Mouse (Mus musculus) left cerebral cortex, postnatal 25 days (tissue): ENCODE results near the gene 2310022A10Rik. TPM values are rescaled to one million over a fixed set of nuclear protein-coding genes. Genes with fewer than 3 reads are reported as not detected.
A peak's percentile ranks its signal among the peaks of the same experiment; 100 is the strongest.
"Not testable (repeated sequence)": the region's sequence is repeated elsewhere in the genome, so short reads cannot be mapped to it uniquely, and the experiment has no call there.

Source experiments
- DNase-seq, 2 experiments: peaks; one replicate each; pipeline ENCODE4 v3.0.0; 2022; ENCODE audit warnings: low spot score in 2 of 2, mixed read lengths in 1 of 2
- intact Hi-C: fragments of 180-260 bp; cut with DNase I; formaldehyde crosslinking; loops from one replicate; pipeline ENCODE4 v1.15.1; 2025
- total RNA-seq, 2 experiments: library from RNA; stranded (reverse); gene quantifications; 2 replicates each; pipeline ENCODE4 v1.2.3; 2021

2310022A10Rik gene
- total RNA-seq, 2 experiments from 2014 or later = 26.4 to 27.8 TPM

- intact Hi-C loops = loop anchor here (2.0 kb wide), 1 partner anchor 14 kb away; no protein-coding TSS in a partner anchor
Observed at GRCm38 (mm10) chr7:27606481-27607254, 53.6 kb downstream of the 2310022A10Rik start.

GRCm38 (mm10) chr7:27607580-27607979, 54.5 kb downstream of the 2310022A10Rik start:
- DNase-seq = peak in 1 of 2 experiments; percentile 63
- intact Hi-C loops = loop anchor here (2.0 kb wide), 1 partner anchor 13 kb away; no protein-coding TSS in a partner anchor

More at GRCm38 (mm10) chr7:27606481-27607254, 53.6 kb downstream of the 2310022A10Rik start:
- no peak for DNase-seq

- intact Hi-C loops = no loop called here
- no peak for DNase-seq
Observed at GRCm38 (mm10) chr7:27608130-27608529, 55.1 kb downstream of the 2310022A10Rik start.

GRCm38 (mm10) chr7:27609285-27609684, 56.3 kb downstream of the 2310022A10Rik start:
- intact Hi-C loops = no loop called here
- no peak for DNase-seq

- no peak for DNase-seq
- intact Hi-C loops = no loop called here
Observed at GRCm38 (mm10) chr7:27609688-27610087, 56.7 kb downstream of the 2310022A10Rik start.

- intact Hi-C loops = no loop called here
- DNase-seq = no peak
Observed at GRCm38 (mm10) chr7:27610370-27610769, 57.3 kb downstream of the 2310022A10Rik start.

GRCm38 (mm10) chr7:27610871-27611270, 57.8 kb downstream of the 2310022A10Rik start:
- intact Hi-C loops = no loop called here

GRCm38 (mm10) chr7:27612940-27613339, 59.9 kb downstream of the 2310022A10Rik start:
- intact Hi-C loops = no loop called here
- DNase-seq = no peak

More at GRCm38 (mm10) chr7:27610871-27611270, 57.8 kb downstream of the 2310022A10Rik start:
- no peak for DNase-seq

- DNase-seq = peak in 1 of 2 experiments; percentile 78
Observed at GRCm38 (mm10) chr7:27613751-27614499, 60.9 kb downstream of the 2310022A10Rik start.

GRCm38 (mm10) chr7:27621028-27621427, 68.0 kb downstream of the 2310022A10Rik start:
- intact Hi-C loops = loop anchor here (1.0 to 2.0 kb wide), 2 partner anchors 14 to 19 kb away; no protein-coding TSS in a partner anchor
- peak in 1 of 2 experiments; percentile 71 for DNase-seq

More at GRCm38 (mm10) chr7:27613751-27614499, 60.9 kb downstream of the 2310022A10Rik start:
- intact Hi-C loops = no loop called here

GRCm38 (mm10) chr7:27622234-27622633, 69.2 kb downstream of the 2310022A10Rik start:
- no peak for DNase-seq
- intact Hi-C loops = no loop called here

GRCm38 (mm10) chr7:27624967-27625366, 71.9 kb downstream of the 2310022A10Rik start:
- DNase-seq = no peak
- intact Hi-C loops = no loop called here

- DNase-seq = no peak
- intact Hi-C loops = no loop called here
Observed at GRCm38 (mm10) chr7:27627707-27628106, 74.7 kb downstream of the 2310022A10Rik start.

- DNase-seq = no peak
- intact Hi-C loops = no loop called here
Observed at GRCm38 (mm10) chr7:27628190-27628589, 75.2 kb downstream of the 2310022A10Rik start.

- DNase-seq, intact Hi-C loops: not testable (repeated sequence)
Observed at GRCm38 (mm10) chr7:27628816-27629215, 75.8 kb downstream of the 2310022A10Rik start.

- DNase-seq = no peak
- intact Hi-C loops = no loop called here
Observed at GRCm38 (mm10) chr7:27631439-27631838, 78.4 kb downstream of the 2310022A10Rik start.
